Mouse (Mus musculus) kidney, embryonic 14.5 days (tissue): ENCODE results near the gene Ift74. TPM values are rescaled to one million over a fixed set of nuclear protein-coding genes. Genes with fewer than 3 reads are reported as not detected.
"Not testable (repeated sequence)": the region's sequence is repeated elsewhere in the genome, so short reads cannot be mapped to it uniquely, and the experiment has no call there.

Experiments used
- ATAC-seq: fragments of 200-750 bp; cut with Nextera tagmentation; 2 replicates; pipeline ENCODE4 v1.8.0; 2017; ENCODE audit warnings: moderate number of reproducible peaks, mild to moderate bottlenecking, moderate TSS enrichment, moderate library complexity; ENCODE audit not compliant: low FRiP score, low TSS enrichment
- H3K27ac ChIP-seq: fragments of 300-500 bp; sonication (generic); 2 replicates; pipeline ENCODE4 v1.5.1; 2014; ENCODE audit warnings: low read depth, mild to moderate bottlenecking, low read length, moderate library complexity, mixed read lengths
- H3K27me3 ChIP-seq: fragments of 300-500 bp; sonication (generic); 2 replicates; pipeline ENCODE4 v1.6.1; 2014; ENCODE audit warnings: mild to moderate bottlenecking, low read length; ENCODE audit not compliant: control insufficient read depth, insufficient read depth
- H3K36me3 ChIP-seq: fragments of 300-500 bp; sonication (generic); 2 replicates; pipeline ENCODE4 v1.6.1; 2014; ENCODE audit warnings: low read length, mixed read lengths; ENCODE audit not compliant: control insufficient read depth, insufficient read depth
- H3K4me1 ChIP-seq: fragments of 300-500 bp; sonication (generic); 2 replicates; pipeline ENCODE4 v1.6.1; 2014; ENCODE audit warnings: low read length, mixed read lengths; ENCODE audit not compliant: control insufficient read depth, insufficient read depth
- H3K4me2 ChIP-seq: fragments of 300-500 bp; sonication (generic); replicated peaks from 2 replicates; pipeline ENCODE4 v1.6.1; 2014; ENCODE audit warnings: low read depth, mild to moderate bottlenecking, low read length
- H3K4me3 ChIP-seq: fragments of 300-500 bp; sonication (generic); 2 replicates; pipeline ENCODE4 v1.5.1; 2014; ENCODE audit warnings: mild to moderate bottlenecking, low read length
- H3K9ac ChIP-seq: fragments of 300-500 bp; sonication (generic); 2 replicates; pipeline ENCODE4 v1.6.1; 2014; ENCODE audit warnings: low read depth, mild to moderate bottlenecking, low read length, moderate library complexity
- H3K9me3 ChIP-seq: fragments of 300-500 bp; sonication (generic); 2 replicates; pipeline ENCODE4 v1.6.1; 2016; ENCODE audit warnings: low read length; ENCODE audit not compliant: control insufficient read depth
- WGBS: fragments of 180-500 bp; shearing (Covaris S2); extraction: QIAGEN DNeasy Blood & Tissue Kit; methylation state at CpG from one replicate; pipeline ENCODE4 v1.1.7; 2014; 5-methylcytosine and 5-hydroxymethylcytosine counted together
- polyA plus RNA-seq: library from polyadenylated mRNA; unstranded; fragments of >200 nt; fragmentation: Nextera tagmentation; extraction: Ambion mirVana; gene quantifications from 2 replicates; pipeline ENCODE4 v1.2.1, GENCODE M21; 2014

Gene Ift74
- polyA plus RNA-seq, 1 experiment from 2014 or later: 51.7 TPM

DNA sequence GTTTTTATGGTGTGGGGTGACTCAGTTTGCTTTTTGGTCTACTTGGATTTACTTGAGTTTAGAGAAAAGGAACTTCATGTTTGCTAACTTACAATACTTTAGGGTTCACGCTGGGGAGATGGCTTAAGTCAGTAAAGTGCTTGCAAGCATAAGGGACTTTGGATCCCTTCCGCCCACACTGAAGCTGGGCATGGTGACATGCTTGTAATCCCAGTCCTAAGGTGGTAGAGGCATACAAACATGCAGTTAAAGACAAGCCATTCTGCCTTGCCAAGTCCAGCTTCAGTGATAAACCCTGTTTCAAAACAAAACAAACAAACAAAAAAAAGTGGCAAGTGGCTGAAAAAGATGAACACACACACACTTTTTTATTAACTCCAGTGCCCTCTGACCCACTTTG, 66.9 kb downstream of the Ift74 start:
- no peak overlapping the region for H3K4me2 ChIP-seq
- no peak overlapping the region for H3K9ac ChIP-seq
- H3K27ac ChIP-seq: no peak overlapping the region
- H3K4me1 ChIP-seq: no peaks in the 10 kb centered on the region
- no peak for ATAC-seq
- no peaks in the 10 kb centered on the region for H3K27me3 ChIP-seq
- H3K9me3 ChIP-seq: no peaks in the 10 kb centered on the region
- 91% methylated on average over 2 of the region's 2 CpGs for WGBS
- H3K4me3 ChIP-seq: no peak overlapping the region
- H3K36me3 ChIP-seq: peaks cover 8% of the 10 kb centered on the region; the same call in 1 of the 2 replicates

GRCm38 (mm10) chr4:94682029-94682428, 67.7 kb downstream of the Ift74 start:
- Histone ChIP-seq H3K9me3 (no peaks in the 10 kb centered on the region), H3K27ac (no peak overlapping the region), H3K27me3 (no peaks in the 10 kb centered on the region), H3K4me1 (no peaks in the 10 kb centered on the region), H3K36me3 (peaks cover 9% of the 10 kb centered on the region; the same call in 1 of the 2 replicates), H3K4me3 (no peak overlapping the region), H3K9ac (no peak overlapping the region), H3K4me2 (no peak overlapping the region)
- no peak for ATAC-seq
- WGBS: 52% methylated on average over 1 of the region's 1 CpGs

DNA sequence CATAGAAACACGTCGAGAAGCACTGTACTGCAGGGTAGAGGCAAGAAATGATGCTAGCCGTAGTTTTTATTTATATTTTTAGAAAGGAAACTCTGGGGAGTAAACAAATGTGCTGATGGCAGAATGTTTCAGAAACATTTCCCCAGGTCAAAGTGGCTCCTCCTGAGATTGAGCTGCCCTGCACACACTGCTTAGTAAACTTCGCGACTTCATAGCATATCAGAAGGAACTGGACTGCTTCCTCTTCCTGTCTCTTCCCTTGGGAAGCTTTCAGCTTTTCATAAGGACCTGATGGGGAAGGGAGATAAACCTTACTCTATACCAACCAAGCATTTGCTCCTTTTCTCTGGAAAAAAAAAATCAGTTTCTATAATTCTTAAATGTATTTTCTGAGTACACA, 69.0 kb downstream of the Ift74 start:
- no peak for ATAC-seq
- Histone ChIP-seq H3K4me1 (no peaks in the 10 kb centered on the region), H3K9ac (no peak overlapping the region), H3K9me3 (no peaks in the 10 kb centered on the region), H3K4me2 (no peak overlapping the region), H3K27me3 (no peaks in the 10 kb centered on the region), H3K27ac (no peak overlapping the region), H3K36me3 (peaks cover 20% of the 10 kb centered on the region), H3K4me3 (no peak overlapping the region)
- WGBS: 83% methylated on average over 5 of the region's 5 CpGs

DNA sequence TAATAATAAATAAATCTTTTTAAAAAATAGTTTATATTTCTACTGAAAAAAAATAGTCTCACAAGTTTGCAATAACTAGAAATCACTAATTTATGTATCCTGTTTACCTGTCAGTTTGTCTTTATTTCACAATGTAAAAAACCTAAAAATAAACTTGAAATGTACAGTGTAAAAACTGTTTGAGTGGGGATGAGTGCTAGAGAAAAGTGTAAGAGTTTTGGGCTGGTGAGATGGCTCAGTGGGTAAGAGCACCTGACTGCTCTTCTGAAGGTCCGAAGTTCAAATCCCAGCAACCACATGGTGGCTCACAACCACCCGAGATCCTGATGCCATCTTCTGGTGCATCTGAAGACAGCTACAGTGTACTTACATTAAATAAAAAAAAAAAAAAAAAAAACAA, 75.5 kb downstream of the Ift74 start:
- not testable (repeated sequence) for ATAC-seq, H3K4me1 ChIP-seq, H3K27ac ChIP-seq, H3K27me3 ChIP-seq, H3K9me3 ChIP-seq, H3K9ac ChIP-seq, H3K4me2 ChIP-seq, H3K4me3 ChIP-seq
- peaks cover 23% of the 10 kb centered on the region for H3K36me3 ChIP-seq
- 100% methylated on average over 1 of the region's 2 CpGs for WGBS

DNA sequence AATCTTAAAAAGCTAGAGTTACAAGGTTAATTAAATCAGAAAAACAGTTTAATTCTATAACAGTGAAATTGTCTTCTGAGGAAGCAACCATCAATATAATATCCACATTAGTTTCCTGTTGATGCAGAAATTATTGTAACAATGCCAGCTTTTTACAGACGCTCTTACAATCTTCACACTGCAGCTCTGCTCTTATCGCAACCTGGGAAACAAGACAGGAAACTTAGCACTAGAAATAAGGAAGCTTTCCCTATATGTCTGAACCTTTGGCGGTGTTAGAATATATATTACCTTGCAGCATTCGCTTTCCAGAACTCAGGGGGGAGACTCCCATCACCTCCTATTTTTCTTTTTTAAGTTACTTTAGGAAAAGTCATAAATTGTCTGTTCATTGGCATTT, 76.8 kb downstream of the Ift74 start:
- H3K27me3 ChIP-seq: no peaks in the 10 kb centered on the region
- no peaks in the 10 kb centered on the region for H3K9me3 ChIP-seq
- no peak overlapping the region for H3K9ac ChIP-seq
- no peaks in the 10 kb centered on the region for H3K4me1 ChIP-seq
- H3K36me3 ChIP-seq: peaks cover 20% of the 10 kb centered on the region
- H3K4me2 ChIP-seq: no peak overlapping the region
- no peak for ATAC-seq
- H3K4me3 ChIP-seq: no peak overlapping the region
- H3K27ac ChIP-seq: no peak overlapping the region
- 79% methylated on average over 4 of the region's 4 CpGs for WGBS

GRCm38 (mm10) chr4:94692175-94692574, 77.9 kb downstream of the Ift74 start:
- Histone ChIP-seq H3K36me3 (peaks cover 18% of the 10 kb centered on the region), H3K4me2 (no peak overlapping the region), H3K4me3 (no peak overlapping the region), H3K27me3 (no peaks in the 10 kb centered on the region), H3K27ac (no peak overlapping the region), H3K9ac (no peak overlapping the region), H3K9me3 (no peaks in the 10 kb centered on the region), H3K4me1 (no peaks in the 10 kb centered on the region)
- WGBS: 88% methylated on average over 2 of the region's 2 CpGs
- ATAC-seq: no peak

DNA sequence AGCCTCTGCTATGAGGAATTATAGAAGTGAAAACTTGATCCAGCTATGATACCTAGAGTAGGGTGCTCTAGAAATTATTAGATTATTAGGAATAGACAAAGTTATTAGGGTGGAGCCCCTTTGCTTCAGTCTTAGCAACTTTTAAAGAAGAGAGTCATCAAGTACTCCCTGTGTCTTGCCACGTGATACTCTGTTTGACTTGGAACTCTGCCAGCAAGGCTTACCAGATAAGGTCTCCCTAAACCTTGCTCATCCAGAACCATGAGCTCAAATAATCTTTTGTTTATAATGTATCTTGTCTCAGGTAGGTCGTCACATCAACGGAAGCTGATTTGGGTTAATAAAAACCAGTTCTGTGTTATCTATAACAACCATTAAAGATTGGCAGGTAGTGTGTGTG, 82.1 kb downstream of the Ift74 start:
- no peak for ATAC-seq
- H3K27ac ChIP-seq: no peak overlapping the region
- 66% methylated on average over 3 of the region's 3 CpGs for WGBS
- no peaks in the 10 kb centered on the region; the same call in 1 of the 2 replicates for H3K36me3 ChIP-seq
- no peak overlapping the region for H3K4me2 ChIP-seq
- H3K27me3 ChIP-seq: no peaks in the 10 kb centered on the region
- H3K9ac ChIP-seq: no peak overlapping the region
- H3K9me3 ChIP-seq: no peaks in the 10 kb centered on the region
- H3K4me1 ChIP-seq: no peaks in the 10 kb centered on the region
- no peak overlapping the region for H3K4me3 ChIP-seq

DNA sequence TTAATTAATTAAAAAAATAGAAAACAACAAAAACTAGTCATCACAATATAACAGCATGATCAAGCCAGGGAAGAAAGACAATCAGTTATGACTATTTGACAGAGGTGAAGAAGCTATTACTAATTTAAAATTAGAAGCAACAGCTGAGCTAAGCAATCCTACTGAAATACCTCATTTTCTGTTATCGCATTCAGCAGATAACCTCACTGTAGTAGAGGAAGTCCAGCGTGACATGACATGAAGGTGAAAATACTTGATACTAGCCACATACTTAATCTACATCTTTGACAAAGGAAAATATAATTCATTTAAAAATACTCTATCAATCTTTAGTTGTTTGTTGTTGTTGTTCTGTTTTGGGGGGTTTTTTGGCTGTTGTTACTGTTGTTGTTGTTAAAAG, 96.7 kb downstream of the Ift74 start:
- no peak overlapping the region for H3K4me3 ChIP-seq
- no peaks in the 10 kb centered on the region for H3K36me3 ChIP-seq
- 88% methylated on average over 2 of the region's 2 CpGs for WGBS
- no peak overlapping the region for H3K9ac ChIP-seq
- ATAC-seq: no peak
- no peak overlapping the region for H3K27ac ChIP-seq
- no peaks in the 10 kb centered on the region for H3K9me3 ChIP-seq
- H3K4me2 ChIP-seq: no peak overlapping the region
- H3K27me3 ChIP-seq: no peaks in the 10 kb centered on the region
- no peaks in the 10 kb centered on the region for H3K4me1 ChIP-seq

GRCm38 (mm10) chr4:94711426-94711825, 97.1 kb downstream of the Ift74 start:
- WGBS: 40% methylated on average over 4 of the region's 4 CpGs
- no peak for ATAC-seq
- no peak overlapping the region for H3K27ac ChIP-seq
- no peaks in the 10 kb centered on the region for H3K27me3 ChIP-seq
- no peak overlapping the region for H3K4me3 ChIP-seq
- H3K9ac ChIP-seq: no peak overlapping the region
- no peak overlapping the region for H3K4me2 ChIP-seq
- H3K36me3 ChIP-seq: no peaks in the 10 kb centered on the region
- H3K4me1 ChIP-seq: no peaks in the 10 kb centered on the region
- no peaks in the 10 kb centered on the region for H3K9me3 ChIP-seq

- H3K4me2 ChIP-seq: no peak overlapping the region
- no peaks in the 10 kb centered on the region for H3K27me3 ChIP-seq
- H3K4me1 ChIP-seq: no peaks in the 10 kb centered on the region
- ATAC-seq: no peak
- H3K36me3 ChIP-seq: no peaks in the 10 kb centered on the region
- H3K4me3 ChIP-seq: no peak overlapping the region
- H3K9ac ChIP-seq: no peak overlapping the region
- no peak overlapping the region for H3K27ac ChIP-seq
- H3K9me3 ChIP-seq: no peaks in the 10 kb centered on the region
These were observed 99.5 kb downstream of the Ift74 start for GRCm38 (mm10) chr4:94713741-94714140.
